Mouse (Mus musculus) lung, postnatal 0 days (tissue): ENCODE data around the gene Igfbp5.

ENCODE experiments used
- CTCF ChIP-seq: IDR thresholded peaks from 2 replicates; pipeline ENCODE4 v1.5.1; 2016; ENCODE audit warnings: antibody characterized with exemption, mild to moderate bottlenecking
- EP300 ChIP-seq: IDR thresholded peaks from 2 replicates; pipeline ENCODE4 v1.6.1; 2016; ENCODE audit warnings: antibody characterized with exemption, mild to moderate bottlenecking, control low read depth

DNA sequence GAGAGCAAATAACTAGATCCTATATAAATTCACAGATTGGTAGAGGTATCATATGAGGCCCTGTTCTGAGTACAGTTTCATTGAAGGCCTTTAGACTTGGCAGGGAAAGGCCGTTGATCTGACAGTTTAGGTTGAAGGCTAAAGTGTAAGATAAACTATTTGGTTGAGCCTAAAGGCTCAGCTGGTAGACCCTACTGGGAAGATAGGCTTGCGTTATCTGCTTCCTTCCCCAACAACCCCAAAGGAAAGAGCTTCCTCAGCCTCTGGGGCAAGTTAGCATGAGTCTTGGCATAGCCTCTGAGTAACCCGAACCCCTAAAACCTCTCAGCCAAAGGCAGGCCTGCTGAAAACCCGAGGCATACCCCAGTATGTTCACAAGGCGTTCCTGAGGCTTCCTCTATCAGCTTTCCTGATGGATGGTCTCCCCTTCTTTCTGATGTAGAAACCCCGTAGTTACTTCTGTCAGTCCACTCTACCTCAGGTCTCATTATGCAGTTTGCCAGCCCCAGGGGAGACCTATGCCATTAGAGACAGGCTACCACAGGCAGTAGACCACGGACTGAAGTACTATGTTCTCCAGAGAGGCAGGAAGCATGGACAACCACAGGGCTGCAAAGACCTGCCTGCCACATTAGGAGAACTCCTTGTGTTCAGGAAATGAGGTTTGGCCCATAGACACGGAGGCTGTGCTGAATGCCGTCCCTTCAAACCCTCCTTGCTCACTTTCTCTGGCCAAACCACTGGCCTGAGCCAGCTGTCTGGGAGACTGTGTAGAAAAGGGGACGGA lies 6.1 kb downstream of the Igfbp5 start:
- TF ChIP-seq CTCF (no peak), EP300 (no peak)
